ENCODE assay signal across 8 mouse cellular contexts in the genomic region with DNA sequence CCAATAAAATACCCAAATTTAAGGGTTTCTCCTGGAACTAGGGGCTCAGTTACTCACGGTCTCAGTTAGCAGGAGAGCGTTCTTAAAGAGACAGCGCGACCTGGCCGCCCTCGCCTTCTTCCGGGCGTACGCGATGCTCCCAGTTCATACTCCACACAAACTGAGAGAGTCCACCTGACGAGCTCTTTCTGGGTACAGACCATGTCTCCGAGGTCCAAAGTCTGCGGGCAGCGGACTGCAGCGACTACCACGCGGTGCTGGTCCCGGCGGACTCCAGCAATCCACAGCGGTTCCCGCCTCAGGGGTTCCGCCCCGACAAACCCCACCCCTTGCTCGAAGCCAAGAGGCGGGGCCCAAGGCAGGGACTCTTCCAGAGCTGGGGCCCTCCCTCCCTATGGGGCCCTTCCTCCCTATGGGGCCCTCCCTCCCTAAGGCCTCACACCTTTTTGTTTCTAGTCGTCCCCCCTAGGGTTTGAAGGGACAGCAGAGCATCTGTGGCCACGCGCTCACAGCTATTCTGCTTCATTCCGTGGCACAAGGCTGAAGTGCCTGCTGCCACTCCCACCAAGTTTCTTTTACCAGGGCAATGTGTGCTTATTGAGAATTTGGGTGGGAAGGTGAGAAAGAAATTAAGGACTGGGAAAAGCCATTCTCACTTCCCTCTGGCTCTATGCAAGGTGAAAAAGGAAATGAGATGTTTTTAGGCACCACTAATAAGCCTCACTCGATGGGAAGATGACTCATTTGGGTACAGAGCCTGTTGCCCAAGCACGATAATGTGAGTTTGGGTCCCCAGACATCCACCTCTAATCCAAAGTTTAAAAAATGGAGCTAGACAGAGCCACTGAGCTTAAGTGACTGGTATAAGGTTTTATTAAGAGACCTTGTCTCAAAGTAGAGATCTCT. TPM values are rescaled to one million over a fixed set of nuclear protein-coding genes. Genes with fewer than 3 reads are reported as not detected.
A peak's percentile ranks its signal among the peaks of the same experiment; 100 is the strongest.
DNase-seq lines count a peak whose midpoint lies in the region; ATAC-seq and TF ChIP-seq lines count a peak whose summit lies in the region.

Gene Itpripl1, minus strand, starts transcription at position 285 of the 906 bp plus-strand sequence.

- peak; percentile 97 for ATAC-seq in erythroid progenitor cell, adult 5-6 weeks (replicated peaks; ENCODE audit: low FRiP score, poor library complexity, severe bottlenecking)
- peak; percentile 91 for ATAC-seq in heart, embryonic 16.5 days (replicated peaks; ENCODE audit: extremely low read depth, insufficient read depth, low FRiP score)
- ATAC-seq in lung, embryonic 14.5 days (ENCODE audit: insufficient read depth), result peak; percentile 96
- ATAC-seq in neural tube, embryonic 15.5 days (ENCODE audit: low FRiP score), result peak; percentile 87

- H3K4me2 ChIP-seq in heart, embryonic 16.5 days (ENCODE audit: low read depth, low read length), result peak within 1 kb of the TSS; percentile 68
- H3K4me2 ChIP-seq in lung, embryonic 14.5 days, result peak within 1 kb of the TSS; percentile 70
- H3K4me2 ChIP-seq in neural tube, embryonic 15.5 days, result peak within 1 kb of the TSS; percentile 95

- peaks cover 30% of the 10 kb centered on the region for H3K36me3 ChIP-seq in E14TG2a.4 (ENCODE audit: insufficient read depth, low read length)
- H3K36me3 ChIP-seq in heart, embryonic 16.5 days (ENCODE audit: control insufficient read depth, insufficient read depth), result peaks cover 8% of the 10 kb centered on the region
- peaks cover 21% of the 10 kb centered on the region for H3K36me3 ChIP-seq in lung, embryonic 14.5 days (ENCODE audit: insufficient read depth)
- H3K36me3 ChIP-seq in neural tube, embryonic 15.5 days, result no peaks in the 10 kb centered on the region

- peak within 1 kb of the TSS; percentile 58; the same call in 1 of the 2 replicates for H3K27ac ChIP-seq in bone marrow, adult 2 months (ENCODE audit: control insufficient read depth, insufficient read depth, low read depth, low read length, poor library complexity)
- H3K27ac ChIP-seq in heart, embryonic 16.5 days (ENCODE audit: low read length), result no peak within 1 kb of the TSS
- peak within 1 kb of the TSS; percentile 18; the same call in 1 of the 2 replicates for H3K27ac ChIP-seq in lung, embryonic 14.5 days (ENCODE audit: low read depth)
- no peak within 1 kb of the TSS for H3K27ac ChIP-seq in neural tube, embryonic 15.5 days (replicated peaks)

- H3K4me1 ChIP-seq in E14TG2a.4 (replicated peaks; ENCODE audit: low read depth, low read length), result peaks cover 26% of the 10 kb centered on the region
- peaks cover 3% of the 10 kb centered on the region; the same call in 1 of the 2 replicates for H3K4me1 ChIP-seq in bone marrow, adult 2 months (ENCODE audit: control insufficient read depth, insufficient read depth, low read length)
- peaks cover 8% of the 10 kb centered on the region for H3K4me1 ChIP-seq in heart, embryonic 16.5 days (ENCODE audit: control insufficient read depth, insufficient read depth, low read length)
- peaks cover 10% of the 10 kb centered on the region; the same call in 1 of the 2 replicates for H3K4me1 ChIP-seq in lung, embryonic 14.5 days (ENCODE audit: insufficient read depth)
- peaks cover 20% of the 10 kb centered on the region for H3K4me1 ChIP-seq in neural tube, embryonic 15.5 days

- H3K4me3 ChIP-seq in E14TG2a.4 (replicated peaks; ENCODE audit: low read length), result peak within 1 kb of the TSS; percentile 82
- H3K4me3 ChIP-seq in bone marrow, adult 2 months (replicated peaks; ENCODE audit: control insufficient read depth, low read depth, low read length), result peak within 1 kb of the TSS; percentile 91
- H3K4me3 ChIP-seq in heart, embryonic 16.5 days (ENCODE audit: low read length), result peak within 1 kb of the TSS; percentile 69
- peak within 1 kb of the TSS; percentile 62 for H3K4me3 ChIP-seq in lung, embryonic 14.5 days (ENCODE audit: low read depth, low read length)
- peak within 1 kb of the TSS; percentile 62 for H3K4me3 ChIP-seq in neural tube, embryonic 15.5 days (replicated peaks)

- 2% methylated on average over 31 of the region's 31 CpGs for WGBS in bone marrow, adult 2 months
- WGBS in heart, embryonic 16.5 days, result 4% methylated on average over 31 of the region's 31 CpGs
- 3% methylated on average over 31 of the region's 31 CpGs for WGBS in lung, embryonic 14.5 days
- 3% methylated on average over 31 of the region's 31 CpGs for WGBS in neural tube, embryonic 15.5 days

- peaks cover 38% of the 10 kb centered on the region for H3K27me3 ChIP-seq in E14TG2a.4 (ENCODE audit: insufficient read depth, low read length)
- no peaks in the 10 kb centered on the region for H3K27me3 ChIP-seq in heart, embryonic 16.5 days (ENCODE audit: control insufficient read depth, insufficient read depth, low read length)
- no peaks in the 10 kb centered on the region for H3K27me3 ChIP-seq in lung, embryonic 14.5 days (ENCODE audit: insufficient read depth, low read length)
- no peaks in the 10 kb centered on the region for H3K27me3 ChIP-seq in neural tube, embryonic 15.5 days (replicated peaks)

- DNase-seq in kidney, postnatal 14 days, result peak; percentile 91
- peak; percentile 84 for DNase-seq in lung, embryonic 14.5 days
- peak; percentile 53 to 60 for DNase-seq in thymus, postnatal 10 days (ENCODE audit: low spot score in 2 of 2)

- no peak for TF ChIP-seq CTCF in E14TG2a.4 (conservative IDR thresholded peaks at IDR 0.05; ENCODE audit: low read length)
- TF ChIP-seq CTCF in bone marrow, adult 2 months (IDR thresholded peaks at IDR 0.05; ENCODE audit: control insufficient read depth, insufficient read depth, low read length), result no peak
- no peak for TF ChIP-seq CTCF in lung, embryonic 14.5 days (IDR thresholded peaks at IDR 0.05; ENCODE audit: low read depth)

- TF ChIP-seq POLR2A in bone marrow, adult 2 months (IDR thresholded peaks at IDR 0.05; ENCODE audit: borderline replicate concordance, control insufficient read depth, low read depth, low read length), result peak; percentile 74; the same call in 1 of the 2 replicates

- H3K9me3 ChIP-seq in E14TG2a.4 (ENCODE audit: low read length), result no peaks in the 10 kb centered on the region
- H3K9me3 ChIP-seq in heart, embryonic 16.5 days (replicated peaks; ENCODE audit: control insufficient read depth, low read length), result peaks cover 6% of the 10 kb centered on the region
- no peaks in the 10 kb centered on the region for H3K9me3 ChIP-seq in lung, embryonic 14.5 days (ENCODE audit: low read depth, low read length)
- no peaks in the 10 kb centered on the region for H3K9me3 ChIP-seq in neural tube, embryonic 15.5 days (replicated peaks)

- H3K9ac ChIP-seq in heart, embryonic 16.5 days (ENCODE audit: low read length), result peak within 1 kb of the TSS; percentile 76
- H3K9ac ChIP-seq in lung, embryonic 14.5 days, result peak within 1 kb of the TSS; percentile 58
- peak within 1 kb of the TSS; percentile 59 for H3K9ac ChIP-seq in neural tube, embryonic 15.5 days (replicated peaks)

RNA-seq across cellular contexts. Expression of gene Itpripl1, which starts in this region (rescaled TPM):
- 5.4 and 7.6 TPM in 2 replicates for polyA plus RNA-seq in bone marrow, adult 2 months (2011; ENCODE audit: insufficient read depth, insufficient read length, low replicate concordance, missing spikeins)
- 8.0 and 10.8 TPM in 2 replicates for total RNA-seq in erythroid progenitor cell, adult 5-6 weeks (2015; ENCODE audit: low replicate concordance)
- total RNA-seq in erythroid progenitor cell, adult 5-6 weeks (2017; ENCODE audit: low replicate concordance), result 2.2 and 2.4 TPM in 2 replicates
- polyA plus RNA-seq in heart, embryonic 16.5 days (2015; fragmentation: Nextera tagmentation; extraction: Ambion mirVana), result 13.5 and 14.3 TPM in 2 replicates
- polyA plus RNA-seq in lung, embryonic 14.5 days (2014; fragmentation: Nextera tagmentation; extraction: Ambion mirVana), result 25.6 and 26.5 TPM in 2 replicates
- 12.1 and 14.8 TPM in 2 replicates for polyA plus RNA-seq in neural tube, embryonic 15.5 days (2015; fragmentation: Nextera tagmentation; extraction: Ambion mirVana)

Comparison
In these comparisons a context has a peak if more than half of its experiments do, and no peak if none do; other contexts are left out.
1. H3K27ac ChIP-seq: peak in bone marrow, adult 2 months (single experiment) and lung, embryonic 14.5 days (single experiment); none in heart, embryonic 16.5 days (single experiment) and neural tube, embryonic 15.5 days (single experiment).
2. Peak in every context shown above with its lines, with median percentiles within 50 percentile points of each other: H3K4me3 ChIP-seq, ATAC-seq, H3K4me2 ChIP-seq, H3K9ac ChIP-seq and DNase-seq.